Mouse (Mus musculus) splenic B cell, adult 2 months (primary cell): ENCODE data around the gene Hdlbp.
A peak's percentile ranks its signal among the peaks of the same experiment; 100 is the strongest.
"Not testable (repeated sequence)": the region's sequence is repeated elsewhere in the genome, so short reads cannot be mapped to it uniquely, and the experiment has no call there.

Experiments used
- DNase-seq: peaks from one replicate; pipeline ENCODE4 v3.0.0-alpha.2; 2011; ENCODE audit warnings: low read depth, low spot score
- H3K27me3 ChIP-seq: 2 replicates; pipeline ENCODE4 v1.6.1; 2012; ENCODE audit warnings: mild to moderate bottlenecking, low read length, moderate library complexity, mixed read lengths; ENCODE audit not compliant: control insufficient read depth, poor library complexity, insufficient read depth, severe bottlenecking
- H3K36me3 ChIP-seq: 2 replicates; pipeline ENCODE4 v1.6.1; 2012; ENCODE audit warnings: mild to moderate bottlenecking, low read length, moderate library complexity, mixed read lengths; ENCODE audit not compliant: control insufficient read depth, poor library complexity, insufficient read depth, severe bottlenecking

The Hdlbp gene

GRCm38 (mm10) chr1:93478586-93479475, at the start of gene Hdlbp:
Gene Hdlbp, minus strand, starts transcription at chr1:93478815.
- peak; percentile 100 for DNase-seq
- H3K36me3 ChIP-seq = no peaks in the 10 kb centered on the region
- no peaks in the 10 kb centered on the region for H3K27me3 ChIP-seq

DNA sequence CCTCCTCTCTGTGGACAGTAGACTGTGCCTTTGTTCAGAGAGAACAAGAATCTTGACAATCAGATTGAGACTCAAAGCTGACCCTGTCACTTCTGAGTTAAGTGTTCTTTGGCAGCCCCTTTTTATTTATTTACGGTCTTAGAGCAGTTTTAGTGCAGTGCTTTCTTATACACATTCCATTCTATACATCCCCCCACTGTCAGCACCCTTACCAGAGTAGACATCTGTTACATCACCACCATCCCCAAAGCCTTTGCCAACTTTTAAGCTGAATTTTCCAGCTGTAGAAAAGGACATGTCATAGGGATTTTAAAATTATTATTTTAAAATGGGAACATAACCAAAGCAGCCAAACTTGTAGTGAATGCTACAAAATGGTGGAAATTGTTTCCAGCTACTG, 43.7 kb upstream of the Hdlbp start:
- H3K27me3 ChIP-seq = no peaks in the 10 kb centered on the region
- no peak for DNase-seq
- no peaks in the 10 kb centered on the region for H3K36me3 ChIP-seq

GRCm38 (mm10) chr1:93521491-93521890, 42.9 kb upstream of the Hdlbp start:
- DNase-seq = no peak
- H3K36me3 ChIP-seq = no peaks in the 10 kb centered on the region
- H3K27me3 ChIP-seq = no peaks in the 10 kb centered on the region

DNA sequence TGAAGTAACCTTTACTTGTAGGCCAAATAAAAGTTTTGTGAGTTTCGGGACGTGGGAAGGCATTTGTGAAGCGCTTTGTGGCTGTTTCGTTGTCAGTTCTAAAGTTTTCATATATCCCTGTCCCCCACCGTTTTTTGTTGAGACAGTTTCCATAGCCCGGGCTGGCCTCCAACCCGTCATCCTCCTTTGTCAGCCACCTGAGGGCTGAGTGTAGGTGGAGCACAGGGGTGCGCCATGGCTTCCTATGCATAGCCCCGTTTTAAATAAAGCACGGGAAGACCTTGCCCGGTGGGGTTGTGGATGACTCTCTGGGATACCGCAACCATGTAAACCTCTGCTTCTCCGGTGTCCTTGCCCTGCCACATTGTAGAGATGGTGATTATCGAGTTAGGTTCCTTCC, 34.6 kb upstream of the Hdlbp start:
- Histone ChIP-seq H3K27me3 (no peaks in the 10 kb centered on the region), H3K36me3 (no peaks in the 10 kb centered on the region)
- DNase-seq = no peak

GRCm38 (mm10) chr1:93512351-93512690, 33.7 kb upstream of the Hdlbp start:
- Histone ChIP-seq H3K36me3 (peaks cover 3% of the 10 kb centered on the region; the same call in 1 of the 2 replicates), H3K27me3 (no peaks in the 10 kb centered on the region)
- no peak for DNase-seq

- peak; percentile 92 for DNase-seq
- peaks cover 3% of the 10 kb centered on the region; the same call in 1 of the 2 replicates for H3K36me3 ChIP-seq
- H3K27me3 ChIP-seq = no peaks in the 10 kb centered on the region
Measured at GRCm38 (mm10) chr1:93511585-93512350, 33.2 kb upstream of the Hdlbp start, which contains the start of gene Farp2. Gene Farp2, plus strand, starts transcription at chr1:93512079.

- not testable (repeated sequence) for H3K27me3 ChIP-seq, DNase-seq, H3K36me3 ChIP-seq
Measured at GRCm38 (mm10) chr1:93508576-93508975, 30.0 kb upstream of the Hdlbp start.

DNA sequence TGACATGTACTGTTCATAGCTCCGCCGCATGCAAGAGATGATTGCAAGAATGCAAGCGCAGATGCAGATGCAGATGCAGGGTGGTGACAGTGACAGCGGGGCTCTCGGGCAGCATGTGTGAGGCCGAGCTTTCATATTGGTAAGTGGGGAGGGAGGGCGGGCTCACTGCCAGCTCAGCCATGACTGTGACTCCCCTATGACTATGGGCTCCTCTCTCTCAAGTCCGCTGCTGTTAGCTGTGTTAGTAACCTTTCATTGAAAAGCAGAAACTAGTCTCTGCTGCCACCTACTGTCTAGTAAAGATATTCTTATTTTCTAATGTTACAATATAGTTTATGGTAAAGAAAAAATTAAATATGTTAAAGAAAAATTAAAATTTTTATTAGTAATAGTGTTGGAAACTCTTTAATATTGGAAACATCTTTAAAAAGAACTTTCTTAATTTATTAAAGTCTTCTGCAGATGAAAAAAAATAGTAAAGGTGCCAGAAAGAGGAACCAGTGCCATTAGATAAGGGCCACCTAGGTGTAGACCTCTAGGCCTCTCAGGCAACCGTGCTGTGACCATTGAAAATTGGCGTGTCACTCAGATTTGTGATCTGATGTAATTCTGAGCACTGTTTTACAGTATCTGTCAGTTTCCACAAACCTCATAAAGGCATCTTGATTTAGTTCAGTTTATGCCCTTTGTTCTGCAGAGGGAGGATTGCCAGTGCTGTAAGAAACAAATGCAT, 28.5 kb upstream of the Hdlbp start:
- H3K27me3 ChIP-seq = no peaks in the 10 kb centered on the region
- peaks cover 14% of the 10 kb centered on the region for H3K36me3 ChIP-seq
- peak; percentile 78 for DNase-seq

DNA sequence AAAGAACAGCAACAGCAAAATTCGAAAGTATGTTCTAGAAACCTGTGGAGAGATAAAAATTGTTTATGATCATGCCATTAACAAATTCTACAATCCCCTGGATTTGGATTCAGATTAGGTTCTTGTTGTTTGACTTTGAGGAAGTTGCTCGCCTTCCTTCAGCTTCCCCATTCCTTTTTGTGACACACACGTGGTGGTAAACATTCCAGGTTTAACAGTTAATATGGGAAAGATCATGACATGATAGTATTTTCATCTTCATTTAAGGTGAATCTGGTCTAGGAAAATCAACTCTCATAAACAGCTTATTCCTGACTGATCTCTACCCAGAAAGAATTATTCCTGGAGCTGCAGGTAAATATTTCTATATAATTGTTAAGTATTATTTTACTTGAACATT, 16.7 kb upstream of the Hdlbp start:
- DNase-seq = no peak
- H3K27me3 ChIP-seq = no peaks in the 10 kb centered on the region
- peaks cover 8% of the 10 kb centered on the region for H3K36me3 ChIP-seq

DNA sequence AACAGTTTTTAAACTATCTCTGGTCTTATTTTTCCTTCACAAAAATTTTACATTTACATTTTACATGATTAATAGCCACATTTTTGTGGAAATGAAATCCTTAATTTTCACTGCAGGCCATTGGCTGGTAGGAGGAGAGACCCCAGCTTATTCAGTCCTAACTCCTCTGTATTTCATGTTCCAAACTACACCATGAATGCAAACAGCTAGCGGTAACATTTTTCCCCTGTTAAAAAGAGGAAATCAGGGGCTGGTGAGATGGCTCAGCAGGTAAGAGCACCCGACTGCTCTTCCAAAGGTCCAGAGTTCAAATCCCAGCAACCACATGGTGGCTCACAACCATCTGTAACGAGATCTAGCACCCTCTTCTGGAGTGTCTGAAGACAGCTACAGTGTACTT, 7.7 kb upstream of the Hdlbp start:
- not testable (repeated sequence) for H3K36me3 ChIP-seq, H3K27me3 ChIP-seq
- DNase-seq = peak; percentile 15

GRCm38 (mm10) chr1:93479476-93480083, 965 bp upstream of the Hdlbp start:
- peak; percentile 45 for DNase-seq
- H3K36me3 ChIP-seq = no peaks in the 10 kb centered on the region
- H3K27me3 ChIP-seq = no peaks in the 10 kb centered on the region

DNA sequence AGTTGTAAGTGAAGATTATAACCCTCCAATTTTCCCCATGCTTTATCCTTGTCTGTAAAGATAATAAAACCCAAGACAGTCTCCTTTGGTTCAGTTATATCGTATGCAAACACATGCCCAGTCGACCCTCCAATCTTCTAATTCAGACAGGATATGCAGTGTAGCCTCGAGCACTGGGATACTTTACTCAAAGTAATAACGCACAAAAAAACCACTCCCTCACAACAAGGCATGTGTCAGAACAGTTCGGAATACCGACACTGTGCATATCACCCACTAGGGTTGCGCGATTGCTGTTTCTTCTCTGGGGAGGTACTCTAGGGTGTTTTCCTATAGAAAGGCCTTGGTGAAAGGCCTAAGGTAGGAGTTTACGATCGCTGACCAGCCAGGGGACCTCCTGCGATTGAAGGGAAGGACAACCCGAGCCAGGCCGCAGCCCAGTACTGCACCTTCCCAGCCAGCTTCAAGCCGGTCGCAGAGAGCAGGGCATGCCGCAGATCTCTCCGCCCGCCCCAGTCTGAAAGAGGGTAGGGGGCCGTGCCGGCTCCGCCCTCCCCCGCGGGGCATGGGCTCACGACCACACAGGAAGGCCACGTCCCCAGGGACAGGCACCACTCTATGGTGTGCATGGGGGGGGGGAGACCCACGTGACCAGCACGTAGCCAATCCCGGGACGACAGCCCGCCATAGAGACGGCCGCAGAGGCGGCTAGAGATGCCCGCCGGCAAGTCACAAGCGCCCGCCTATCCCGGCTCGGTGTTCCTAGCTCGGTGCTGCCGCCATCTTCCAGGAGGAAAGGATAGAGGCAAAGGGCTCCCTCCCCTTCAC, 643 bp downstream of the Hdlbp start:
- Histone ChIP-seq H3K27me3 (no peaks in the 10 kb centered on the region), H3K36me3 (no peaks in the 10 kb centered on the region)
- peak; percentile 98 for DNase-seq

GRCm38 (mm10) chr1:93475694-93476093, 2.9 kb downstream of the Hdlbp start:
- no peaks in the 10 kb centered on the region for H3K36me3 ChIP-seq
- DNase-seq = no peak
- no peaks in the 10 kb centered on the region for H3K27me3 ChIP-seq

GRCm38 (mm10) chr1:93468626-93469025, 10.0 kb downstream of the Hdlbp start:
- 0 out of 2 replicates have a peak, but pooled peaks cover 3% of the 10 kb centered on the region for H3K36me3 ChIP-seq
- H3K27me3 ChIP-seq = no peaks in the 10 kb centered on the region
- DNase-seq = no peak
